Mouse (Mus musculus) CH12.LX (cell line): Measurements from ENCODE around the gene Armc8. TPM values are rescaled to one million over a fixed set of nuclear protein-coding genes. Genes with fewer than 3 reads are reported as not detected.
A peak's percentile ranks its signal among the peaks of the same experiment; 100 is the strongest.
"Not testable (repeated sequence)": the region's sequence is repeated elsewhere in the genome, so short reads cannot be mapped to it uniquely, and the experiment has no call there.

Experiments
- DNase-seq: peaks from one replicate; pipeline ENCODE4 v3.0.0-alpha.2; 2013; ENCODE audit errors: extremely low read depth
- H3K27ac ChIP-seq: 2 replicates; pipeline ENCODE4 v1.5.1; 2012; ENCODE audit warnings: low read depth, mild to moderate bottlenecking, control low read depth, moderate library complexity; ENCODE audit not compliant: insufficient read depth
- H3K27me3 ChIP-seq: replicated peaks from 2 replicates; pipeline ENCODE3; 2012; ENCODE audit warnings: inconsistent platforms
- H3K36me3 ChIP-seq, 2 experiments: replicated peaks in 1 of 2; 2 replicates each; pipeline versions ENCODE3 to v1.6.1; 2012; ENCODE audit warnings: inconsistent platforms in 1 of 2, low read length in 1 of 2, mild to moderate bottlenecking in 1 of 2, mixed read lengths in 1 of 2, moderate library complexity in 1 of 2; ENCODE audit not compliant: control insufficient read depth in 1 of 2, insufficient read depth in 1 of 2
- H3K4me1 ChIP-seq, 2 experiments: 2 replicates each; pipeline ENCODE4 v1.6.1; 2012; ENCODE audit warnings: inconsistent platforms in 1 of 2, moderate library complexity in 1 of 2; ENCODE audit not compliant: insufficient read depth in 2 of 2, control insufficient read depth in 1 of 2
- H3K4me2 ChIP-seq: 2 replicates; pipeline ENCODE4 v1.6.1; 2012; ENCODE audit warnings: low read depth, mild to moderate bottlenecking, control low read depth; ENCODE audit not compliant: poor library complexity, insufficient read depth, severe bottlenecking
- H3K4me3 ChIP-seq, 3 experiments: fragments of 150-350 bp in 1 of 3; sonication (generic) in 1 of 3; replicated peaks in 1 of 3; 2 replicates each; pipeline versions ENCODE3 to v1.5.1; 2011 to 2012; ENCODE audit warnings: low read depth in 2 of 3, low read length in 2 of 3, mild to moderate bottlenecking in 2 of 3, moderate library complexity in 2 of 3, control low read depth in 1 of 3, improper control_type of control experiment in 1 of 3, inconsistent platforms in 1 of 3, mixed read lengths in 1 of 3; ENCODE audit not compliant: poor library complexity in 1 of 3
- H3K79me2 ChIP-seq: replicated peaks from 2 replicates; pipeline ENCODE4 v1.6.1; 2012; ENCODE audit warnings: mild to moderate bottlenecking, moderate library complexity; ENCODE audit not compliant: control insufficient read depth, poor library complexity, insufficient read depth, severe bottlenecking; ENCODE audit errors: extremely low read depth
- H3K9ac ChIP-seq: 2 replicates; pipeline ENCODE4 v1.6.1; 2012; ENCODE audit warnings: low read depth, mild to moderate bottlenecking, control low read depth, moderate library complexity; ENCODE audit not compliant: insufficient read depth
- H3K9me3 ChIP-seq: replicated peaks from 2 replicates; pipeline ENCODE3; 2012; ENCODE audit warnings: low read length, inconsistent platforms, mixed read lengths
- BHLHE40 ChIP-seq: IDR thresholded peaks from 2 replicates; pipeline ENCODE4 v1.6.1; 2011; ENCODE audit warnings: mild to moderate bottlenecking, low read depth, low read length, improper control_type of control experiment
- CHD1 ChIP-seq: IDR thresholded peaks from 2 replicates; pipeline ENCODE4 v1.6.1; 2012; ENCODE audit warnings: low read depth, low read length, improper control_type of control experiment, inconsistent platforms
- CHD2 ChIP-seq: IDR thresholded peaks from 2 replicates; pipeline ENCODE4 v1.6.1; 2011; ENCODE audit warnings: low read length, improper control_type of control experiment
- CTCF ChIP-seq, 2 experiments: IDR thresholded peaks in 1 of 2; conservative IDR thresholded peaks in 1 of 2; 2 replicates each; pipeline ENCODE4 v1.5.1; 2011 to 2012; ENCODE audit warnings: low read depth in 2 of 2, low read length in 2 of 2, improper control_type of control experiment in 1 of 2, inconsistent platforms in 1 of 2, mild to moderate bottlenecking in 1 of 2, moderate library complexity in 1 of 2
- EP300 ChIP-seq: IDR thresholded peaks from 2 replicates; pipeline ENCODE4 v1.6.1; 2011; ENCODE audit warnings: low read length, improper control_type of control experiment
- GABPA ChIP-seq: IDR thresholded peaks from 2 replicates; pipeline ENCODE4 v1.6.1; 2012; ENCODE audit warnings: low read depth, low read length, improper control_type of control experiment, inconsistent platforms; ENCODE audit not compliant: insufficient replicate concordance
- HCFC1 ChIP-seq: IDR thresholded peaks from 2 replicates; pipeline ENCODE4 v1.6.1; 2012; ENCODE audit warnings: low read depth, mild to moderate bottlenecking, inconsistent platforms, low read length, improper control_type of control experiment
- KAT2A ChIP-seq: IDR thresholded peaks from 2 replicates; pipeline ENCODE4 v1.6.1; 2012; ENCODE audit warnings: low read length, improper control_type of control experiment, inconsistent platforms; ENCODE audit not compliant: insufficient replicate concordance
- MAX ChIP-seq: IDR thresholded peaks from 2 replicates; pipeline ENCODE4 v1.6.1; 2011; ENCODE audit warnings: low read length, improper control_type of control experiment
- NRF1 ChIP-seq: IDR thresholded peaks from 2 replicates; pipeline ENCODE4 v1.6.1; 2014; ENCODE audit warnings: low read depth, mild to moderate bottlenecking, inconsistent platforms, low read length, improper control_type of control experiment, moderate library complexity
- PAX5 ChIP-seq: IDR thresholded peaks from 2 replicates; pipeline ENCODE4 v1.6.1; 2012; ENCODE audit warnings: low read length, inconsistent platforms, mixed read lengths
- POLR2A ChIP-seq: IDR thresholded peaks from 2 replicates; pipeline ENCODE4 v1.6.1; 2011; ENCODE audit warnings: low read depth, mild to moderate bottlenecking, improper control_type of control experiment, low read length
- RAD21 ChIP-seq: IDR thresholded peaks from 2 replicates; pipeline ENCODE4 v1.6.1; 2011; ENCODE audit warnings: low read depth, mild to moderate bottlenecking, low read length, improper control_type of control experiment, moderate library complexity
- SMC3 ChIP-seq: IDR thresholded peaks from 2 replicates; pipeline ENCODE4 v1.6.1; 2011; ENCODE audit warnings: low read depth, low read length, improper control_type of control experiment
- TBP ChIP-seq: conservative IDR thresholded peaks from 2 replicates; pipeline ENCODE4 v1.6.1; 2011; ENCODE audit warnings: low read depth, low read length, improper control_type of control experiment
- USF2 ChIP-seq: conservative IDR thresholded peaks from 2 replicates; pipeline ENCODE4 v1.6.1; 2011; ENCODE audit warnings: low read depth, low read length, improper control_type of control experiment
- dilution Hi-C: fragments of 300-500 bp; cut with MboI; formaldehyde crosslinking; loops from 2 replicates; pipeline ENCODE4 v1.14.3; 2020; ENCODE audit warnings: low sequenced_read_pairs; ENCODE audit not compliant: extremely low pct_unique_long_range_greater_than_20kb, extremely low pct_ligation_motif_present
- in situ Hi-C: fragments of 300-500 bp; cut with MboI; formaldehyde crosslinking; loops from 3 replicates; pipeline ENCODE4 v1.14.3; 2019; ENCODE audit warnings: low sequenced_read_pairs, low pct_ligation_motif_present, low pct_unique_long_range_greater_than_20kb, mixed read lengths
- polyA plus RNA-seq: library from polyadenylated mRNA; unstranded; fragments of >175 nt; gene quantifications from 2 replicates; pipeline ENCODE4 v1.2.1, GENCODE M21; 2012; ENCODE audit warnings: low read depth; ENCODE audit not compliant: insufficient read length
- total RNA-seq, 2 experiments: library from RNA; depleted of rRNA; stranded (reverse); fragments of 300-350 nt in 1 of 2; fragments of >200 nt in 1 of 2; gene quantifications; 2 replicates each; pipeline ENCODE4 v1.2.3; 2012 to 2014

Gene Armc8
- total and polyA plus RNA-seq, 3 experiments: 9.3 to 16.9 (median 15.3) TPM

DNA sequence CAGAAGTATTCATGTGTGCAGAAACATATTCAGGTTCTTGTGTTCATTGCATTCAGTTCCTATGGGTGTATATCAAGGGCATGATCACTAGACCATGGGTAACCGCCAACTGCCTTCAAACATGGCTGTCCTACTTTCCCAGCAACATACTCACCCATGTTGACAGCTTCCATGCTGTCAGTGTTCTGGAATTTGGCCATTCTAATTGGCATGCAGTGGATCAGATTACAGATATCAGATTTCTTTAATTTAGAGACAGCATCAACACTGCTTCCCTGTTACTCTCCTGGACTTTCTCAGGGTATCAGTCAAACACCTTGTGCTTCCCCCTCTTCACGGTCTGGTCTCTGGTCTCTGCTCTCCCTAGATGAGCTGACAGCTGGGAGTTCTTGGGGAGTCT lies 34.9 kb upstream of the Armc8 start:
- no peak for TF ChIP-seq KAT2A
- dilution Hi-C loops (no loop called here), in situ Hi-C loops (no loop called here)
- Histone ChIP-seq H3K4me3 (no peak overlapping the region), H3K9me3 (no peaks in the 10 kb centered on the region), H3K9ac (no peak overlapping the region), H3K27ac (no peak overlapping the region), H3K36me3 (no peaks in the 10 kb centered on the region), H3K27me3 (no peaks in the 10 kb centered on the region), H3K79me2 (no peaks in the 10 kb centered on the region), H3K4me2 (no peak overlapping the region), H3K4me1 (no peaks in the 10 kb centered on the region)
- DNase-seq: no peak

DNA sequence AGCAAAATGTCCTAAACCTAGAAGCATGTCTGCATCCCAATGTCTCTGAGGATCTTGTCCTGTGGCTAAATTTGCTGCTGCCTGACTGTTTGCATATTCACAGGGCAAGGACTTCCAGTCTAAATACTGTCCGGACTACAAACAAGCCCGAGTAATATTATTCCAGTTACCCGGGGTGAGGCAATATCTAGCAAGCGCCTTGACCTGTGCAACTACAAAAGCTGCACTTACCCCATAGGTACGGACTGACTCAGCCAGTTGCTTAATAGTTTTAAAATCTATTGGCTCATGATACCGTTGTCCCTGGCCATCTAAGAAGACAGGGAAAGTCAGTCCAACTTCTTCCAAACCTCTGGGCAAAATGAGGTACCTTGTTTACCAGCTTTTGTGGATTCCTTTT lies 30.4 kb upstream of the Armc8 start:
- dilution Hi-C loops, H3K9ac ChIP-seq, H3K9me3 ChIP-seq, in situ Hi-C loops, H3K4me1 ChIP-seq, H3K36me3 ChIP-seq, H3K4me2 ChIP-seq, DNase-seq, H3K27me3 ChIP-seq, H3K27ac ChIP-seq, H3K79me2 ChIP-seq, H3K4me3 ChIP-seq: not testable (repeated sequence)

- dilution Hi-C loops (no loop called here), in situ Hi-C loops (no loop called here)
- H3K4me3 ChIP-seq: no peak overlapping the region
Observed at GRCm38 (mm10) chr9:99591144-99591543, 22.4 kb upstream of the Armc8 start.

DNA sequence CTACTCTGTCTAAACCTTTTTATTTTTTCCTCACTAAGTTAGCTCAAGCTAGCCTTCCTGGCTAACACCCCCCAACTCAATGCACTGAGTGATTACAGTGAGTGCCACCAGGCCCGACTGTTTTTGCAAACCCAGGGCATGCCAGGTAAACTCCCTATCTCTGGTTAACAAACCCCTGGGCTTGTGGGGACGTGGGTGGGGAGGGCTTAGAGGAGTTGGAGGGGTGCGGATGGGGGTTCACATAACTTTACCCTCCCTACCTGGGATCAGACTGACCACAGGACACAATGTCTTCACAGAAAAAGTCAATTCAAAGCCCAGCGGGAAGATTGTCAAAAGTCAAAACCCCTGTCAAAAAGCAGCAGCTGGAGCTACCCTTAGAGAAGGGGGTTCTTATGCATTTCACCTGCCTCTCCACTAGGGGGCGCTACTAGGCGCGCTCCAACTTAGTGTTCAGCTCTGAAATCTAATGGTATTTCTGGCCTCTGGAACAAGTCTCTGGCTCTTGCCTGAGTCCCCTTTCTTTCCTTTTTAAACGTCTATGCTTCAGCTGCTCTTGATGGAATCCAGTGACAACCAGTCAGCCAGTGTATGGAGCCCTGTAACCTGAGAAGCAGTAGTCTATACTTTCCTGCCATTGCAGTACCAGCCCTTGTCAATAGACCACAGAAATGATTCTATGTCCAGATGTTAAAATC lies 19.0 kb upstream of the Armc8 start:
- no peak overlapping the region for H3K4me2 ChIP-seq
- H3K79me2 ChIP-seq: no peaks in the 10 kb centered on the region
- dilution Hi-C loops: no loop called here
- no peaks in the 10 kb centered on the region for H3K9me3 ChIP-seq
- H3K27me3 ChIP-seq: peaks cover 1% of the 10 kb centered on the region
- no peak overlapping the region for H3K9ac ChIP-seq
- in situ Hi-C loops: no loop called here
- DNase-seq: peak; percentile 50
- H3K27ac ChIP-seq: no peak overlapping the region
- TF ChIP-seq GABPA (no peak), RAD21 (peak; percentile 40), CTCF (conservative IDR thresholded peaks at IDR 0.05 in 1 of 2, IDR thresholded peaks at IDR 0.05 in 1 of 2; ENCODE audit: low read depth in 2 of 2, low read length in 2 of 2) (peak; percentile 80 to 95), SMC3 (peak; percentile 56)
- peaks cover 15 to 28% of the 10 kb centered on the region in 2 experiments for H3K36me3 ChIP-seq
- H3K4me3 ChIP-seq: no peak overlapping the region
- H3K4me1 ChIP-seq: no peaks in the 10 kb centered on the region

More at GRCm38 (mm10) chr9:99591144-99591543, 22.4 kb upstream of the Armc8 start:
- no peak overlapping the region for H3K9ac ChIP-seq
- no peaks in the 10 kb centered on the region for H3K79me2 ChIP-seq
- TF ChIP-seq MAX: no peak
- no peak for TF ChIP-seq CHD1
- no peak for TF ChIP-seq USF2
- TF ChIP-seq CHD2: no peak
- no peak for TF ChIP-seq POLR2A
- TF ChIP-seq NRF1: no peak
- no peak for TF ChIP-seq BHLHE40
- TF ChIP-seq TBP: no peak
- TF ChIP-seq HCFC1: no peak
- TF ChIP-seq PAX5: no peak
- no peak for TF ChIP-seq EP300
- H3K4me2 ChIP-seq: no peak overlapping the region
- H3K27me3 ChIP-seq: peaks cover 1% of the 10 kb centered on the region
- H3K4me1 ChIP-seq: no peaks in the 10 kb centered on the region
- H3K27ac ChIP-seq: no peak overlapping the region
- H3K36me3 ChIP-seq: no peaks in the 10 kb centered on the region
- H3K9me3 ChIP-seq: no peaks in the 10 kb centered on the region
- no peak for DNase-seq
